Mouse (Mus musculus) CH12.LX (cell line): Measurements from ENCODE around the gene Rp9.

Source experiments
- CTCF ChIP-seq, 2 experiments: IDR thresholded peaks in 1 of 2; conservative IDR thresholded peaks in 1 of 2; 2 replicates each; pipeline ENCODE4 v1.5.1; 2011 to 2012; ENCODE audit warnings: low read depth in 2 of 2, low read length in 2 of 2, improper control_type of control experiment in 1 of 2, inconsistent platforms in 1 of 2, mild to moderate bottlenecking in 1 of 2, moderate library complexity in 1 of 2
- MAX ChIP-seq: IDR thresholded peaks from 2 replicates; pipeline ENCODE4 v1.6.1; 2011; ENCODE audit warnings: low read length, improper control_type of control experiment
- MAZ ChIP-seq: IDR thresholded peaks from 2 replicates; pipeline ENCODE4 v1.6.1; 2012; ENCODE audit warnings: low read depth, mild to moderate bottlenecking, inconsistent platforms, low read length, improper control_type of control experiment, moderate library complexity
- NELFE ChIP-seq: IDR thresholded peaks from 2 replicates; pipeline ENCODE4 v1.6.1; 2011; ENCODE audit warnings: low read depth, low read length, improper control_type of control experiment
- NRF1 ChIP-seq: IDR thresholded peaks from 2 replicates; pipeline ENCODE4 v1.6.1; 2014; ENCODE audit warnings: low read depth, mild to moderate bottlenecking, inconsistent platforms, low read length, improper control_type of control experiment, moderate library complexity

DNA sequence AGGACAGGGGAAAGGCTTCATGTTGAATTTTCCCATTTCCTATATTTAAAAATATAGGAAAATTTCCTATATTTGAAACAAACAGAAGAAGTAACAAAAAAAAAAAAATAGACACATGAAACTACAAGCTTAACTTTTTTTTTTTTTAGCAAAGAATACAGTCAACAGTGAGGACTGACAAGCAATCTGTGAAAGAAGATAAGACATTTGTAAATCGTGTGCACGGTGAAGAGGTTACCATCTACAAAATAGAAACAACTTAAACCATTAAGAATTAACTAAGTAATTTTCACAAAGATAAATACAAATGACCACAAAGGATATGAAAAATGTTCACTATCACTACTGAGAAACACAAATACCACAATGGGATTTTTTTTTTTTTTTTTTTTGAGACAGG, 103.3 kb downstream of the Rp9 start:
- TF ChIP-seq NELFE (no peak), CTCF (conservative IDR thresholded peaks at IDR 0.05 in 1 of 2, IDR thresholded peaks at IDR 0.05 in 1 of 2; ENCODE audit: low read depth in 2 of 2, low read length in 2 of 2) (no peak), MAX (no peak), MAZ (no peak), NRF1 (no peak)
